7 mouse cellular contexts compared by ENCODE assay signal in genomic region chr13:83739541-83740061, GRCm38 (mm10).
A peak's percentile ranks its signal among the peaks of the same experiment; 100 is the strongest.
DNase-seq lines count a peak whose midpoint lies in the region; ATAC-seq lines count a peak whose summit lies in the region.

No protein-coding gene starts in this region.

- WGBS in forebrain, embryonic 16.5 days = 0% methylated on average over 15 of the region's 15 CpGs
- 2% methylated on average over 15 of the region's 15 CpGs for WGBS in neural tube, embryonic 11.5 days

- DNase-seq in Muller cell, postnatal 12 days (ENCODE audit: inconsistent ontology term) = peak; percentile 77
- DNase-seq in layer of hippocampus, postnatal 10 days (ENCODE audit: low spot score in 2 of 2) = peak; percentile 73 to 79
- peak; percentile 82 for DNase-seq in neural tube, embryonic 11.5 days (ENCODE audit: low spot score)
- DNase-seq in adrenal gland, postnatal 4 days (ENCODE audit: low spot score in 2 of 2) = no peak

- peak overlapping the region; percentile 84 for H3K4me2 ChIP-seq in forebrain, embryonic 16.5 days (ENCODE audit: low read length)
- peak overlapping the region; percentile 47 for H3K4me2 ChIP-seq in neural tube, embryonic 11.5 days (ENCODE audit: low read depth)

- peak overlapping the region; percentile 5; the same call in 1 of the 2 replicates for H3K4me3 ChIP-seq in brown adipose tissue, adult 24 weeks (ENCODE audit: insufficient read depth, low read depth, low read length)
- peak overlapping the region; percentile 67 for H3K4me3 ChIP-seq in forebrain, embryonic 16.5 days (replicated peaks; ENCODE audit: low read length)
- peak overlapping the region; percentile 42 for H3K4me3 ChIP-seq in neural tube, embryonic 11.5 days (ENCODE audit: low read depth, low read length)

- H3K9ac ChIP-seq in forebrain, embryonic 16.5 days (replicated peaks; ENCODE audit: low read depth, low read length) = peak overlapping the region; percentile 82
- peak overlapping the region; percentile 60 for H3K9ac ChIP-seq in neural tube, embryonic 11.5 days (ENCODE audit: low read length)

- no peaks in the 10 kb centered on the region for H3K9me3 ChIP-seq in forebrain, embryonic 16.5 days (ENCODE audit: control insufficient read depth, low read length)
- H3K9me3 ChIP-seq in neural tube, embryonic 11.5 days (ENCODE audit: control insufficient read depth, low read length) = no peaks in the 10 kb centered on the region

- H3K4me1 ChIP-seq in brown adipose tissue, adult 24 weeks (ENCODE audit: control insufficient read depth, insufficient read depth, insufficient read length, low read length) = no peaks in the 10 kb centered on the region
- H3K4me1 ChIP-seq in forebrain, embryonic 16.5 days (replicated peaks; ENCODE audit: control insufficient read depth, insufficient read depth, low read length) = peaks cover 7% of the 10 kb centered on the region
- peaks cover 3% of the 10 kb centered on the region; the same call in 1 of the 2 replicates for H3K4me1 ChIP-seq in neural tube, embryonic 11.5 days (ENCODE audit: control insufficient read depth, insufficient read depth, low read length)

- H3K27ac ChIP-seq in brown adipose tissue, adult 24 weeks (replicated peaks; ENCODE audit: low read depth, low read length) = no peak overlapping the region
- H3K27ac ChIP-seq in forebrain, embryonic 16.5 days (ENCODE audit: low read length) = peak overlapping the region; percentile 98
- peak overlapping the region; percentile 80 for H3K27ac ChIP-seq in neural tube, embryonic 11.5 days (ENCODE audit: low read depth, low read length)

- H3K36me3 ChIP-seq in forebrain, embryonic 16.5 days (ENCODE audit: control insufficient read depth, insufficient read depth) = 0 out of 2 replicates have a peak, but pooled peaks cover 11% of the 10 kb centered on the region
- no peaks in the 10 kb centered on the region for H3K36me3 ChIP-seq in neural tube, embryonic 11.5 days (ENCODE audit: control insufficient read depth, insufficient read depth, low read length)

- peak; percentile 68 for ATAC-seq in forebrain, embryonic 16.5 days
- ATAC-seq in neural tube, embryonic 11.5 days (ENCODE audit: insufficient read depth, low FRiP score, low TSS enrichment) = peak; percentile 70
- no peak for ATAC-seq in activated CD4-positive, CD25-positive, alpha-beta regulatory T cell, adult 4 months

- no peaks in the 10 kb centered on the region for H3K27me3 ChIP-seq in forebrain, embryonic 16.5 days (replicated peaks; ENCODE audit: control insufficient read depth, insufficient read depth, low read length)
- H3K27me3 ChIP-seq in neural tube, embryonic 11.5 days (ENCODE audit: control insufficient read depth, insufficient read depth, low read length) = no peaks in the 10 kb centered on the region

Comparison
In these comparisons a context has a peak if more than half of its experiments do, and no peak if none do; other contexts are left out.
1. DNase-seq: peak in Muller cell, postnatal 12 days (single experiment), layer of hippocampus, postnatal 10 days (2 of 2) and neural tube, embryonic 11.5 days (single experiment); none in adrenal gland, postnatal 4 days (0 of 2).
2. H3K4me3 ChIP-seq: peak in every context shown above with its lines; median percentile 67 in forebrain, embryonic 16.5 days; 42 in neural tube, embryonic 11.5 days; 5 in brown adipose tissue, adult 24 weeks.